Mouse (Mus musculus) megakaryocyte progenitor cell, adult 5-6 weeks (primary cell): ENCODE measurements at regions not wholly inside any gene's neighbourhood (a gene's known extent, or its start where the extent isn't known, plus 50 kb on each side); places are given as distances from the start of the nearest gene placed in this dataset.
"Not testable (repeated sequence)": the region's sequence is repeated elsewhere in the genome, so short reads cannot be mapped to it uniquely, and the experiment has no call there.

Experiments used
- ATAC-seq: replicated peaks from 2 replicates; pipeline ENCODE4 v1.8.0; 2016; ENCODE audit warnings: mild to moderate bottlenecking, moderate TSS enrichment, inconsistent platforms; ENCODE audit not compliant: poor library complexity

GRCm38 (mm10) chr15:24419186-24419585 lies 994.4 kb downstream of the Basp1 start:
- ATAC-seq = no peak

DNA sequence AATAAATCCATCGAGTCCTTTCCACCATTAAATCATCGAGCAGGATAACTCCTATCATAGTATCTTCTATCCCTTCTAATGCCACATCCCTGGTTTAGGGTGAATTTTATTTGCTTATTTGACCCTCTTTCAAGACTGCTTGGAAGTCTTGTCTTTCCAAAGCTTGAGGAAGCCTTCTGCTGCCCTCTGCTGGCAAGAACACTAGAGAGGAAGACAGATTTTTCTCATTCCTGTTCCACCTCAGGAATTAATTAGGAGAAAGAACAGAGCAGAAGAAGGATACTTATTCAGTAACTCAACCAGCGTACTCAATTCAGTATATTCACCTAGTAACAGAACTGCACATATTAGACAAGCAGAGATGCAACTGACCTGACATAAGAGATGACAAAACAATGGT lies 1005.9 kb downstream of the Basp1 start:
- no peak for ATAC-seq

DNA sequence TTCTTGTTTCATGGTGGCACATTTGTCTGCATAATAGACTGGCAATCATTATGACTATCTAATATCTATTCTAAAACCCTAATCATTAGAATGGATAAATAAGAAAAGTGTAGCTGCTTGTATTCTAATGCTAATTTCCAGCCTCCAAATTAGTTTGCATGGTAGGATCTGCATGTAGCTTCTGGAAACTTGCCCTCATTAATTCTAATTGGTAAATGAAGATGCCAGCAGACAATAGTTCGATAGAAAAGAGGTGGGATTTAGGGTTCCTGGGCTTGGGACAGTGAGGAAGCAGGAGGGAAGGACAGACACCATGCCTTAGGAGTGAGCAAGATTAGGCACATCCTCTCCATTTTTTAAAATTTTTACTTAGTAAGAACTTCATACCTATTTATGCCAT lies 1008.3 kb downstream of the Basp1 start:
- no peak for ATAC-seq

DNA sequence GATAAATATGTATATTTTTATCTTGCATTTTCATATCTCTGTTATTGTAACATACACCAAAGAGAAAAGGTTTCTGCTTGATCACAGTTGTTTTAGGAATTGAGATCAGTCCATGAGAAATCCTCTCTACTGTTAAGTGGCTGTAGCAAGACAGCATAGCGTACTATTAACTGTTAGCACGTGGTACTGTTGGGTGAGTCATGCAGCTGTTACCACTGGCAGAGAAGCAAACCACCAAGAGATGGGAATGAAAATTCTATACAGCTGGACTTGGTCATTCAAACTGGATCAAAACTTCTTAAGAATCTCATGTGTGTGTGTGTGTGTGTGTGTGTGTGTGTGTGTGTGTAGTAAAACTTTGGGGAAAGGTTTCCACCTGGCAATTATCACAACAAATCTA lies 1013.5 kb downstream of the Basp1 start:
- no peak for ATAC-seq

DNA sequence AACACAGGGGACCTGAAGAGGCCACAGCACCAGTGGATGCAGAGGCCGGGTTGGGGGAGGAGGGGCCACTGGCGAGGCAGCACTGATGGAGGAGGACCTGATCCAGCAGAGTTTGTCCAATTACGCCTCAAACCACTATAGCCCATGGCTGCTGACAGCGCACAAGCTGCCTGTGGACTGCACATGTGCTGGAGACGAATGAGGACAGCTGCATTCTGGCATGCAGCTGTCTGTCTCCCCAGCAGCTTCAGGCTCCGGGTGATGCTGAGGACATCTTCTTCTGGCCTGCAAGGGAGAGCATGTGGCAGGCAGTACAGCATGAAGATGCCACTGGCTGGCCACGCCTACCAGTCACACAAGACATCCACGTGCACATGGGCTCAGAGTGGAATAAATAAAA lies 1055.2 kb downstream of the Basp1 start:
- ATAC-seq = no peak

DNA sequence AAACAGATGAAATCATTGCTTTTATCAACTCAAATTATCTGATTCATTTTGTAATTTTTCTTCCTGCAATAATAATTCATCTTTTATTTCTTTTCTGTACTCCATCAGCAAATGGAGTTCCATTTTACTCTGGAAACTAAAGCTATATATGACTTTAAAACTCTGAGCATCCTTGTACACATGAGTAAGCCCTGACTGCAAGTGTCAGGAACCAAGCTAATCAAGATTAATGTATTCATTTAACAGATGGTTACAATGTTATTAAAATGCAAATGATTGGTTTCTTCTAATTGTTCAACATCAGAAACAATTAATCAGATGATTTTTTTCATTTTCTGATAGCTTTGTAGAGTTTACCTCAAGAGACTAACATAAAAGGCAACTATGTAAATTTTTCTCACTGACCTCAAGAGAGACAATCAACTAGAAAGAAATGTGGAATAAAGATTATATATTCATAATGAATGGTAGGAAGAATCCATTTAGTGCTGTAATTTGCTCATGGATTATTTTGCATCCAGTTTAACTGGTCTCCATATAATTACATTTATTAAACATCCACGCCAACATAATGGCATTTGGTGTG lies 1064.5 kb downstream of the Basp1 start:
- no peak for ATAC-seq

DNA sequence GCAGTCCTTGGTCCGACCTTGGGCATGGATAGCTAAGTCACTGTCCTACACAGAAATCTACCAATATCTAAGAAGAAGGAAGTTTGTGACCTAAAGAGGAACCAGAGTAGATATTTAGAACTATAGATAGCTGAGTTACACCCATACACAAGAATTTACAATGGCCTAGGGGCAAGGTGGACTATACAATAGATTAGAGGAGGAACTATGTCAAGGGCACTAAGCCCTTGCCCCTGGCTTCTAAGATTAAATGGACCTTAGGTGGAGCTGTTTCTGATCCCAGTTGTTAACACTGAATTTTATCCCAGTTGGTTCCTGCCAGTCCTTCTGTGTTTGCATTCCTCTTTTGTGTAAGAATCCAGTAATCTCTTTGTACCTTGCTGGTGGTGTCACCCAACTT lies 1077.7 kb downstream of the Basp1 start:
- not testable (repeated sequence) for ATAC-seq

DNA sequence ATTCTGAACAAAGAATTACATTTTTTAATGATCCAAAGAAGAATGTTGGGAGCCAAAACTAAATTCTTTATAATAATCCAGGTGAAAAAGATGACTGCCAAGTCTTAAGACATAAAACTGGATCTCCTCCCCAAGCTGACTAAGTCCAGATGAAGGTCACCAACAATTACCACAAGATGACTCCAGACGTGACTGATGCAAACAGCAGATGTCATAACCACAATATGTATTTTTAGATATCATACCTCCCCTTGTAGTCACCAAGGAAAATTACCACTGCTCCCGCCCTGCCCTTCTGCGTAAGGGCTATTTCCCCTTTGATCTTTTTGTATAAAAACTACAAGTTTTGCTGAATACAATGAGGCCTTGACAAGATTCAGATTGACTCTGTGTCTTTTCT lies 1110.4 kb downstream of the Basp1 start:
- not testable (repeated sequence) for ATAC-seq

GRCm38 (mm10) chr15:24297236-24297635 lies 1116.3 kb downstream of the Basp1 start:
- ATAC-seq = no peak

- ATAC-seq = no peak
Measured at GRCm38 (mm10) chr15:24296798-24297197, 1116.8 kb downstream of the Basp1 start.

GRCm38 (mm10) chr15:24275100-24275499 lies 1138.5 kb downstream of the Basp1 start:
- no peak for ATAC-seq

DNA sequence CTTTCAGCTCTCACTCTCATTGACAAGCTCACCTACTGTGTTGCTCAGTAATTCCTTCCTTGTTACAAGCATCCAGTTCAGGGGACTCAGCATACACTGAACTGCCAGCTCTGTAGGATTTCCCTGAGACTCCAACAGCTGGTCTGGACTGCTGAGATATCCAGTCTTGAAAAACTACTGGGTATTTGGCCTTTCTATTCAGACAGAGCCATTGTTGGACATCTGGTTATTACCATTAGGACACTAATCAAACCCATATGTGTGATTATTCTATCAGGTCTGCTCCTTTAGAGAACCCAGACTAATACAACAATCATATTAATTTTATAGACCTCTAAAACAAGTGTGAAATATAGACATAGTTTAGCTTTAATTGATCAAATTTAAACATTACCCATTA lies 1146.2 kb downstream of the Basp1 start:
- ATAC-seq = no peak
